Mouse (Mus musculus): ENCODE results near the gene Skp1a. TPM values are rescaled to one million over a fixed set of nuclear protein-coding genes. Genes with fewer than 3 reads are reported as not detected.

Gene Skp1a
- polyA plus RNA-seq, 1 experiment: 7.5 TPM

DNA sequence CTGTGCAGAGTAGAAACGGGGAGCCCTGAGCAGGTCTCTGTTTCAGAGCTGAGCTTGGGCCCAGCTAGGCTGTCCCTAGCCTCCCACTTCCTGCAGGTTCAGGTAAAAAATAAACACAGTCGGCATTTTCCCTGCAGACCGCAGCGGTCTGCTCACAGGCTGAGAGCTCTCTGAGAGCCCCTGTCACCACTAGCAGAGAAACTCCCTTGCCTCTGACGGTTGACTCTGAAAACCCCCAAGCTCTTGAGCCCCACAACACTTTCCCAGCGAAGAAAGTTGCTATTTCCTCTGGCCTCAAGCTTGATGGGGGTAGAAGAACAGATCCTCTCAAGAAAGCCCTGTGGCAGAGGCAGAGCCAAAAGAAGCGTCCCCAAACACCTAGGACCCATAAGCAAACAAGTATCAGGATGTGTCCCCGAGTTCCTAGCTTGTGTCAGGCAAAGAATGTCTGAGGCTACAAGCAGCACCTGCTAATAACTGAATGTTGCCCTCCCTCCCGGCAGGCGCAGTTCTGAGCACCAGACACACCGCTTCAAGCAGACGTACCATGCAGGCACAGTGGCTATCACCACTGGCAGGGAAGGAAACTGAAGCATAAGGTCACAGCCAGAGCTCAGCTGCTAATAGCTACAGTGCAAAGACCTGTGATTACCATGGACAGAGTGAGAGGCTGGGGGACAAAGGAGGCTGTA lies 34.0 kb downstream of the Skp1a start:
- Histone ChIP-seq H3K27me3 (ENCODE audit: control insufficient read depth, insufficient read depth, low read length) (no peaks in the 10 kb centered on the region), H3K27ac (ENCODE audit: insufficient read depth, low read depth, low read length) (no peak overlapping the region), H3K4me1 (ENCODE audit: control insufficient read depth, insufficient read depth, insufficient read length, low read length) (peaks cover 11% of the 10 kb centered on the region; the same call in 1 of the 2 replicates), H3K36me3 (ENCODE audit: control insufficient read depth, insufficient read depth, low read length) (no peaks in the 10 kb centered on the region), H3K4me3 (ENCODE audit: low read depth, low read length) (no peak overlapping the region)
- TF ChIP-seq POLR2A (IDR thresholded peaks at IDR 0.05; ENCODE audit: low read depth, low read length) (no peak), CTCF (IDR thresholded peaks at IDR 0.05; ENCODE audit: extremely low read depth, insufficient read length, insufficient replicate concordance, low read depth, low read length) (no peak)
- 62% methylated on average over 12 of the region's 12 CpGs for WGBS

DNA sequence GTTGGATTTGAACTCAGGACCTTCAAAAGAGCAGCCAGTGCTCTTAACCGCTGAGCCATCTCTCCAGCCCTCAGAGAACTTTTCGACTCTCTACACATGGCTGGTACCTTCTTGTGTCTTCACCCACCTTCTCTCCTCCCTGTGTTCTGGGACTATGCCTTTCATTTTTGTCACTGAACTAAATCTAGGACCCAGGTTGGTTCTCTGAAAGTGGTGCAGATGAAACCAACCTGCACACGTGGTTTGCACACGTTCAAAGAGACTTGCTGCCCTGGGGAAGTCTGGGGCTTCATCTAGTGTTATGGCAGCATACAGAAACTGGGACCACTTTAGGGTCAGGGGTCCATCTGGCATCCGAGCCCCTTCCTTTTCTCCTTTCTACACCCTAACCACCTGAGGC lies 35.5 kb downstream of the Skp1a start:
- Histone ChIP-seq H3K27ac (ENCODE audit: insufficient read depth, low read depth, low read length) (no peak overlapping the region), H3K4me1 (ENCODE audit: control insufficient read depth, insufficient read depth, insufficient read length, low read length) (peaks cover 11% of the 10 kb centered on the region; the same call in 1 of the 2 replicates), H3K36me3 (ENCODE audit: control insufficient read depth, insufficient read depth, low read length) (no peaks in the 10 kb centered on the region), H3K27me3 (ENCODE audit: control insufficient read depth, insufficient read depth, low read length) (no peaks in the 10 kb centered on the region), H3K4me3 (ENCODE audit: low read depth, low read length) (no peak overlapping the region)
- TF ChIP-seq CTCF (IDR thresholded peaks at IDR 0.05; ENCODE audit: extremely low read depth, insufficient read length, insufficient replicate concordance, low read depth, low read length): no peak
- no peak for TF ChIP-seq POLR2A (IDR thresholded peaks at IDR 0.05; ENCODE audit: low read depth, low read length)
- WGBS: 85% methylated on average over 5 of the region's 5 CpGs

DNA sequence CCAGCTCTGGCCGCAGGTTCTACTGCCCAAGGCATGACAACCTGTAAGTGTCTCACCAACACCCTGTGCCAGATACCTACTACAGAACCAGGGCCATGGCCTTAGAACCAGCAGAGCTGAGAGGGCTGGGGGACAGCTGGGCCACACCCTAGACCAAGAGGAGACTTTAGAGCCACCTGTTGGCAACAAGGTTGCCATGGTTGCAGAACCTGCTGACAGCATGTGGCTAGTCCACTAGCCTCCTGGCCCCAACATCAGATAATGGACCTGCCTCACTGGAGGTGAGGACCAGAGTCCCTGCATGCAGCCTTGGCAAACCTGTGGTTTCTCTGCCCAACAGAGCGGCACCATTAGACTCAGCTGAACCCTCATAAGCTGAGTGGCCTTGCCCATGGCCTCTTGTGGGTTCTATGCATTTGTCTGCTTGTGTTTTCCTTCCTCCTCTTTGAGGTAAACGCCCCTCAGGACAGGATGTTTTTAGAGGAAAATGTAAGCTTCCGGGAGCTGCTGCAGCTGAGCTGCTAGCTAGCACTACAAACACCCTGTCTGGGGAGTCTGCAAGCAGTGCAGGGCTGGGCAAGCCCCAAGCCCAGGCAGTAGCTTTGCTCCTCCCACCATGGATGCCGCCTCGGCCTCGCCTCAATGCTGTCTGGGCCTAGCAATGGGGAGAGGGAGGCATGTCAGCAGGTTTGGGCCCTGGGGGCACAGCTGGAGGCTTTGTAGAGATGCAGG lies 36.5 kb downstream of the Skp1a start:
- WGBS: 42% methylated on average over 7 of the region's 7 CpGs
- Histone ChIP-seq H3K36me3 (ENCODE audit: control insufficient read depth, insufficient read depth, low read length) (no peaks in the 10 kb centered on the region), H3K4me3 (ENCODE audit: low read depth, low read length) (no peak overlapping the region), H3K27ac (ENCODE audit: insufficient read depth, low read depth, low read length) (peak overlapping the region; percentile 23), H3K4me1 (ENCODE audit: control insufficient read depth, insufficient read depth, insufficient read length, low read length) (peaks cover 14% of the 10 kb centered on the region; the same call in 1 of the 2 replicates), H3K27me3 (ENCODE audit: control insufficient read depth, insufficient read depth, low read length) (no peaks in the 10 kb centered on the region)
- TF ChIP-seq POLR2A (IDR thresholded peaks at IDR 0.05; ENCODE audit: low read depth, low read length) (no peak), CTCF (IDR thresholded peaks at IDR 0.05; ENCODE audit: extremely low read depth, insufficient read length, insufficient replicate concordance, low read depth, low read length) (no peak)

GRCm38 (mm10) chr11:52269841-52270240 lies 38.0 kb downstream of the Skp1a start:
- no peak for TF ChIP-seq CTCF (IDR thresholded peaks at IDR 0.05; ENCODE audit: extremely low read depth, insufficient read length, insufficient replicate concordance, low read depth, low read length)
- WGBS: 82% methylated on average over 6 of the region's 6 CpGs
- Histone ChIP-seq H3K4me1 (ENCODE audit: control insufficient read depth, insufficient read depth, insufficient read length, low read length) (peaks cover 14% of the 10 kb centered on the region; the same call in 1 of the 2 replicates), H3K36me3 (ENCODE audit: control insufficient read depth, insufficient read depth, low read length) (no peaks in the 10 kb centered on the region), H3K27ac (ENCODE audit: insufficient read depth, low read depth, low read length) (no peak overlapping the region), H3K27me3 (ENCODE audit: control insufficient read depth, insufficient read depth, low read length) (no peaks in the 10 kb centered on the region), H3K4me3 (ENCODE audit: low read depth, low read length) (no peak overlapping the region)

DNA sequence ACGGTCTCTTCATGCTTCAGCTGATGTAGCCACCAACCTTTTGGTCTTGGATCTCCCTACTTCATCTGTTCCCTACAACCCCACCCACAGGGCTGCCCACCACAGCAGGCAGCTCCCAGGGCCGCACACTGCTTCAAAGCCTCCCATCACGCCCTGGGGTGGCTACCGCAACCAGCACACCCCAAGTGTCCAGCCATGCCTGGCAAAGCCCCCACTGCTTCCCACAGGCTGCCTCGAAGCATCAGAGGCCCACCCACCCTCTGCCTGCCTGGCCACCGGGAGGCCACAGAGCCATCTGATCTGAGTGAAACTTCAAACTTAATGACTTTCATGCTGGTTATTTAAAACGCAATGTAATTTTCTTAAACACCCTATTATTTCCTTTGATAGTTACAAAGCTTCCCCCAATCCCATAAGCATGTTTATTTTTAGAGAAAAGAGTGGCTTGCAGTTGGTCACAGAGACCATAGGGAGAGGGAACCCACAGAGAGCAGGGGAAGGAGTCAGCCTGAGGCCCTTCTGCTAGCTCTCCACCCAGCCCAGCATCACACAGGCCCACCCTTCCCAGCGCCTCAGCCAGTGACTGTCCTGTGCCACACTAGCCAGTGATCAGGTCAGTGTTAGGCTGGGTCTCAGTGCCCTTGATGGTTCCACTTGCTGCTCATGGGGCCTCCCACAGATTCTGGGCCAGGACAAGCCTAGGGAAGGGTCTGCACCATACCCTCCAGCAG lies 40.1 kb downstream of the Skp1a start:
- no peaks in the 10 kb centered on the region for H3K27me3 ChIP-seq (ENCODE audit: control insufficient read depth, insufficient read depth, low read length)
- TF ChIP-seq CTCF (IDR thresholded peaks at IDR 0.05; ENCODE audit: extremely low read depth, insufficient read length, insufficient replicate concordance, low read depth, low read length) (no peak), POLR2A (IDR thresholded peaks at IDR 0.05; ENCODE audit: low read depth, low read length) (no peak)
- H3K27ac ChIP-seq (ENCODE audit: insufficient read depth, low read depth, low read length): no peak overlapping the region
- WGBS: 90% methylated on average over 8 of the region's 8 CpGs
- H3K4me1 ChIP-seq (ENCODE audit: control insufficient read depth, insufficient read depth, insufficient read length, low read length): peaks cover 14% of the 10 kb centered on the region; the same call in 1 of the 2 replicates
- H3K36me3 ChIP-seq (ENCODE audit: control insufficient read depth, insufficient read depth, low read length): no peaks in the 10 kb centered on the region
- no peak overlapping the region for H3K4me3 ChIP-seq (ENCODE audit: low read depth, low read length)

DNA sequence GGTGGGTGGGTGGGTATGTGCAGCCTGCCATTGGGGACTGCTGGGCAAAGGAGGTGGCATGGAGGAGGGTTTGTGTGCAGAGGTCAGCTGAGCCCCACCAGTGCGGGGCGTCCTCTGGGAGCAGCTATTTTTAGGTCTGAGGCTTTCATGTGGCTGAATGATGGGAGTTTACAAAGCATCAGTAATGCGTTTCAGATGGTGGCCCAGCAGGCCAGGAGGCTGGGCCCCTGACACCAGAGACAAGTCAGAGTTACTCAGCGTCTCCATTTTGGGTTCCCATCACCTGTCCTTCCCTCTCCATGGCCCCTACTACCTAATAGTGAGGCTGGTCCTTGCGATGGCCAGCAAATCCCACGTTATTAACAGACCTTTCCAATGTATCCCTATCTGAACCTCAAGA lies 40.8 kb downstream of the Skp1a start:
- H3K27ac ChIP-seq (ENCODE audit: insufficient read depth, low read depth, low read length): peak overlapping the region; percentile 18; the same call in 1 of the 2 replicates
- H3K36me3 ChIP-seq (ENCODE audit: control insufficient read depth, insufficient read depth, low read length): no peaks in the 10 kb centered on the region
- H3K4me1 ChIP-seq (ENCODE audit: control insufficient read depth, insufficient read depth, insufficient read length, low read length): peaks cover 14% of the 10 kb centered on the region; the same call in 1 of the 2 replicates
- WGBS: 83% methylated on average over 6 of the region's 6 CpGs
- no peak for TF ChIP-seq CTCF (IDR thresholded peaks at IDR 0.05; ENCODE audit: extremely low read depth, insufficient read length, insufficient replicate concordance, low read depth, low read length)
- TF ChIP-seq POLR2A (IDR thresholded peaks at IDR 0.05; ENCODE audit: low read depth, low read length): no peak
- no peak overlapping the region for H3K4me3 ChIP-seq (ENCODE audit: low read depth, low read length)
- no peaks in the 10 kb centered on the region for H3K27me3 ChIP-seq (ENCODE audit: control insufficient read depth, insufficient read depth, low read length)

All from small intestine, adult 2 months (tissue).